Mouse (Mus musculus): ENCODE measurements around the gene Hnrnpll.

Gene Hnrnpll

GRCm38 (mm10) chr17:80008847-80009246 lies 53.3 kb downstream of the Hnrnpll start:
- intact Hi-C loops (cut with DNase I): loop anchor here (10.0 kb wide), 1 partner anchor 304 kb away; no protein-coding TSS in a partner anchor

GRCm38 (mm10) chr17:80004345-80005239 lies 57.5 kb downstream of the Hnrnpll start:
- intact Hi-C loops (cut with DNase I): loop anchor here (2.0 to 10.0 kb wide), 2 partner anchors 142 to 300 kb away; no protein-coding TSS in a partner anchor

- intact Hi-C loops (cut with DNase I): loop anchor here (2.0 to 10.0 kb wide), 2 partner anchors 141 to 299 kb away; no protein-coding TSS in a partner anchor
Observed at GRCm38 (mm10) chr17:80003851-80004250, 58.3 kb downstream of the Hnrnpll start.

DNA sequence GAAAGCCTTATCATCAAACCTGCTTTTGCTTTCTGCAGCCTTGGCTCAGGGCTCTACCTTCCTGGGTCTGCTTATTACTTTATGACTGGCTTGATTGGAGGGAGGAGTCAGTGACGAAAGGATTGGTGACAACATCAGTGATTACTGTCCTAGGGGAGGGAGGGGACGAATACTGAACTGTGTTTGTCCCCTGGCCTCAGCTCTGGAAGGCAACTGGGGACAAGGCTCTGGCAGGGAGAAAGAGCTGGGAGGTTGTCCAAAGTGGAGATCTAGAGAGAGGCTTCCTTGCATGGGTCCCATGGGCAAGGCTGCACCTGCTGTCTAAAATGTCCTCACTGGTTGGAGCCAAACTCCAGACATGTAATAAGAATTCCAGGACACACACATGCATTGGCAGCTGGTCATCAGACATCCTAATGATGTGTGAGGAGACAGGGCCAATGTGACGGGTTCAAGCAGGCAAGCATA lies 59.7 kb downstream of the Hnrnpll start:
- intact Hi-C loops (cut with DNase I): loop anchor here (10.0 kb wide), 1 partner anchor 298 kb away; no protein-coding TSS in a partner anchor

GRCm38 (mm10) chr17:79999631-80000030 lies 62.5 kb downstream of the Hnrnpll start:
- intact Hi-C loops (cut with DNase I): loop anchor here (10.0 kb wide), 1 partner anchor 295 kb away; no protein-coding TSS in a partner anchor

DNA sequence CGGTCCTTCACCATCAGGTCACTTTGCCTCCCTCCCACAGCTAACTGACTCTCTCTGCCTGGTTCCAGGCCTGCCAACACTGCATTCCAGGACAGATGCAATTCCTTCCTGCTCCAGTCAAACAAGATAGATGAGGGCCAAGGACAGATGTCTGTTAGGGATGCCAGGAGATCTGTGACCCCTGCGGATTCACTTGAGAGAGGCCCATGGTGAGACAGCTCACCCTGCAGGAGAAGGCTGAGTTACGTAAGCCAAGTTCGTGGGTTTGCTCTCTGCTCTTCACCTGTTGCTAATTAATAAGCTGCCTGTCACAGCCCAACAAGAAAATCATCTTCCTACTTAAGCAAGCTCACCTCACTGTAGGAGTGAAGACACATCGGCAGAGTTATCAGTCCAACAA lies 63.1 kb downstream of the Hnrnpll start:
- intact Hi-C loops (cut with DNase I): no loop called here

- intact Hi-C loops (cut with DNase I): no loop called here
Observed at GRCm38 (mm10) chr17:79995091-79995691, 66.9 kb downstream of the Hnrnpll start.

- intact Hi-C loops (cut with DNase I): no loop called here
Observed at GRCm38 (mm10) chr17:79992114-79992513, 70.0 kb downstream of the Hnrnpll start.

DNA sequence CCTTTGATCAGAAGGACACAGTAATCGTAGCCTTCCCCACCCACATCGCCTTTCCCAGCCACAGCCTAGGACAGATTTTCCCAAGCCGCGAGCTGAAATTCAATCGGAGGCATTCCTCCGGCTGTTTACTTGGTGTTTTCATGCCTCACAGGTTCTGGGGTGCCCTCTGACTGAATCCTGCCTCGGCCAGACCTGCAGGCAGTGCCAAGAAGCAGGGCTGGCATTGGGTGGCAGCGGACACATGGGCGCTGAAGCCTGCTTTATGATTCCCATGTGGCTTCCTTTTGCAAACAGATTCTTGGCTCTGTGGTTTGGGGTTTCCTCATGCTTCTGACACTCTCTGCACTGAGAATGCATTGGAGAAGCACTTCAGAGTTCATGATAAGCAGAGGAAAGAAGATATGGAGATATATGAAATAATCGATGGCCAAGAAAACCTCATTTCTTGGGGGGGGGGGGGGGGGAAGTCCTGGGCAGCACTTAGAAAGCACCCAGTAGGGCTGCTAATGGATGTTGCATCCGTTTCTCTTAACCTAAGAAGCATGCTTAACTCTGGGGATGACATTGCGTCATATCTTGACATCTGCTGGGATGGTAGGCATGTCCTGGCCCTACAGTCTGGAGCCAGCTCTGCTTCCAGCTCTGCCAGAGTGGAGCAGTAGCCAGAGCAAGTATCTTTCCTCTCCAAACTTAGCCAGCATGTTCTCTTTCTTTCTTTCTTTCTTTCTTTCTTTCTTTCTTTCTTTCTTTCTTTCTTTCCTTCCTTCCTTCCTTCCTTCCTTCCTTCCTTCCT lies 70.8 kb downstream of the Hnrnpll start:
- intact Hi-C loops (cut with DNase I): no loop called here

DNA sequence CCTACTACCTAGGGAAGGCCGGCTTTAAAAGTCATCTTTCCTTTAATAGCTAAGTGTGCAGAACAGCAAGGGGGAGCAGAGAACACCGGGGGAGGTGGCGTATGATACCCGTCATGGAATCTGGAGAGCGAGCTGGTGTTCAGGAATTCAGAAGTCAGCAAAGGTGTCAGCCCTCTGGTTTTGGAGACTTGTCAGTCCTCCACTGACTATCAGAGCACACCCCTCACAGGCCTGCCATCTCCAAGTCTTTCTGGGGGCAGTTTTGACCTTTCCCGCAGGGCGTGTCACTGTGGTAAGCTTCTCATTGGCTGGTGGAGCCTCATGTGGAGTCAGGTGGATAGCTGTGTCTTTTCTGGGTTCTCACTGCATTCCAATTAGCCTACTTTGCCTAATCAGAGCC lies 72.0 kb downstream of the Hnrnpll start:
- intact Hi-C loops (cut with DNase I): no loop called here

DNA sequence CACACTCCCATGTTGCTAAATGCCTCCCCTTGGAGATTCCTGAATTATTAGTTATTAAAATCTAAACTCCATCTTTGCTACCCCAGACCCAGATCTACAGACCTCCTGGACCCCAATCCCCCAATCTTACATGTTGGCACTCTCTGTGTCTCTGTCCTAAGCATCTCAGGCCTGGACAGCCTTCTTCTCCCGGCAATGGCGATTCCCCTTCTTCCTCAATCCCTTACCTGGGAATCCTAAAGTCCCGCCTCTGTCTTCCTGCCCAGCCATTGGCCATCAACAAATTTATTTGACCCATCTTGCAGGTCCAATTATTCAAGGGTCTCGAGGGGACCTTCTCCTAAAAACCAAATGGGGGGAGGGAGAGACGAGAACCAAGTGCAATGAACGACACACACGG lies 77.7 kb downstream of the Hnrnpll start:
- intact Hi-C loops (cut with DNase I): no loop called here

DNA sequence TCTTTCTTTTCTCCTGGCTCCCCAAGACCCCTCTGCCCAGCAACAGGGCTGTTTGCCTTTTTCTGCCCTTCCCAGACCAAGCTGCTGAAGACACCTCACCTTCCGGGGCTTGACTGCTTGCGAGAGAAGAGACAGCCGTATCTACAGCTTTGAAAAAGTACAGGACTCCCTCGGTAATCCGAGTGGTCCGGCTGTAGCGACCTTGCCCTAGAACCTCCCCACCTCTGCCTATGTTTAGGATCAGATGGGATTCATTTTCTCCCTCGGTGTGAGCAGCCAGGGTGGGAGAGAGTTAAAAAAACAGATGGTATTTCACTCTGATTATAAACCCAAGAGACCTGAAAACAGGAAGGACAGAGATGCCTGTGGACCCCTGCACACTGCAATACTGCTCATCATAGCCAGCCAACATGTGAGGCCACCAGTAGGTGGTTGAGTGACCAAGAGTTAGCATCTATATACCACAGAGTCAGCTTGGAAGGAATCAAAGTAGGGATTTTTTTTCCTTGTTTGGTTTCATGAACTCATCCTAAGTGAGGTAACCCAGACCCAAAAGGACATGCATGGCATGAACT lies 79.1 kb downstream of the Hnrnpll start:
- intact Hi-C loops (cut with DNase I): no loop called here

- intact Hi-C loops (cut with DNase I): no loop called here
Observed at GRCm38 (mm10) chr17:79982548-79982947, 79.6 kb downstream of the Hnrnpll start.

DNA sequence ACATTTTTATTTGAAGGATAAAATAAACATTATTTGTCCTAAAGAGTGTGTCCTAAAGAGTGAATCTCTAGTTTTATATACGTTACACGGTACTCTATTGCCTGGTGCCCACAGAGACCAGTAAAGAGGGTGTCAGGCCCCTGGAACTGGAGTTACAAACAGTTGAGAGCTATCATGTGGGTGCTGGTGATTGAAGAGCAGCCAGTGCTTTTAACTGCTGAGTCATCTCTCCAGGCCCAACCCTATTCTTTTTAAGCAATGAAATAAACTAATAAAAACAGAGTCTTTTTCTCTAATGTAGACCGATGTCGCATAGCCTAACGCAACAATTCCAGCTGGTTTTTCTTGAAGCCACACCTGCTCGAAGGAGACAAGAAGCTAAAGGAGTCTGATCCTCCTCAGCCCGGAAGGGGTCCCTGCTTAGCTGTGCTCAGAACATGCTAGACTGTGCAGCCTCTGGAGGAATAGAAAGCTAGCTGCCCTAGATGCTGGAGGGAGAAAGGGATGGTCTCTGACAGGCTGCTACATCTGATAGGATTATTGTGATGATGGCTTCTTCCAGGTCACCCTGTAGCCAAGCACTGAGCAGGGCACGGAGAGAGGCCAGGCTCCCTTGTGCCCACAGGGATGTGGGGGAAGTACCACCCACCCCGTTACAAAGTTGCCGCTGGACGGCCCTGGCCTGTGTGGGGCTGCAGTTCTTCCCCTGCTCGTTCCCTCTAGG lies 80.2 kb downstream of the Hnrnpll start:
- intact Hi-C loops (cut with DNase I): no loop called here

DNA sequence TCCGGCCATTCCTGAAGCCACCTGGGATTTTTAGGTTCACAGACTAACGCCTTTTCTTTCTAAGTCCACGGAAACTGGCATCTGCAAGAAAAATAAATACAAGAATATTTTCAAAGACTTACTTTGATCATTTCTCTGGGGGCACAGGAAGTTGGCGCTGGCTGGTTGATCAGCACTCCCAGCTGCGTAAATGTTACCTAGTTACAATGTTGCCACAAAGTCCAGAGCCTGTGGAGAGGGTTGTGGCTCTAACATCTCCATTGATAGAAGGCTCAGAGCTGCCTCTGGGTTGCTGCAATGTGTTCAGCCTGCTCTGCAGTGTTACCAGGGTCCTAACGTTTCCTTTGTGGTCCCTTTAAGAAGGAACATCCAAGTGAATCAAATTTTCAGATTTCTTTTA lies 80.8 kb downstream of the Hnrnpll start:
- intact Hi-C loops (cut with DNase I): no loop called here

DNA sequence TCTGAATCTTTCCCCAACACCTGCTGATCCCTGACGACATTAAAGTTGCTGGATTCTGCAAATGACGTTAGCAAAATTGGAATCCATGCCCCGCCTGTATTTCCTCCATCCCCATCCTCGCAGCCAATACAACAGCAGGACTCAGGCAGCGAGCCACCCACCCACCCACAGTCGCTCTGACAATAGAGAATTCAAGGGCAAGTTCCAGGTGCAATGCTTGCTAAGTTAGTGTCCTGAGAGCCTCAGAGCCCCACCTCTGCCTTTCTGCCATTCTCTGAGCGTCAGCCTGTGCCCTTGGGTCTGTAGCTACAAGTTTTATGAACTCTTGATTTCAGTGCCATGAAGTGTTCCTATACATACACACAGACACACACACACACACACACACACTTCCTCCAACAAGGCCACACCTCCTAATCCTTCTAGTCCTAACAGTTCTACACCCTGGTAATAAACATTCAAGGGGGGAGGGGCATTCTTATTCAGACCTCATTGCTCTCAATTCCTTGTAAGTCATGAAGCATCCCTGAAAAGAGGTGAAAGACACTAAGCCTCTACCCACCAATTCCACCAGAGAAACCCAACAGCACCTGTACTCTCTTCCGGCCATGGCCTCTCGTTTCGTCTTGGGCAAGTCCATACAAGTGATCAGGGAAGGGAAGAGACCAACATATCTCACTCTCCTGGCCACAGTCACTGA lies 81.6 kb downstream of the Hnrnpll start:
- intact Hi-C loops (cut with DNase I): no loop called here

All from adrenal gland (tissue).